10 mouse cellular contexts compared by ENCODE assay signal in genomic region chr7:28932421-28933041, GRCm38 (mm10). TPM values are rescaled to one million over a fixed set of nuclear protein-coding genes. Genes with fewer than 3 reads are reported as not detected.
DNase-seq lines count a peak whose midpoint lies in the region; ATAC-seq lines count a peak whose summit lies in the region.
"Had no signal": no experiment of that assay in that cellular context is flagged by ENCODE, and none has a peak within 500 bp of the region (broad histone marks: within the 10 kb centered on the region; RNA-seq: fewer than 3 reads in every experiment).

No protein-coding gene starts in this region.

- no peaks in the 10 kb centered on the region for H3K9me3 ChIP-seq in intestine, embryonic 15.5 days

- H3K4me1 ChIP-seq in intestine, embryonic 15.5 days (replicated peaks): peaks cover 60% of the 10 kb centered on the region

- peaks cover 2% of the 10 kb centered on the region; the same call in 1 of the 2 replicates for H3K36me3 ChIP-seq in intestine, embryonic 15.5 days

- peak; percentile 61 for DNase-seq in kidney, adult 18-20 months
- no peak for DNase-seq in kidney, postnatal 14 days
- DNase-seq in NIH3T3 (ENCODE audit: low read depth): peak; percentile 64
- no peak for DNase-seq in retina, embryonic 14.5 days (ENCODE audit: low spot score)
- DNase-seq in left cerebral cortex, postnatal 14 days (ENCODE audit: low spot score in 2 of 2): no peak

- intact Hi-C loops in left cerebral cortex, postnatal 14 days (cut with DNase I): no loop called here

- 59% methylated on average over 6 of the region's 6 CpGs for WGBS in intestine, embryonic 15.5 days

- H3K27ac ChIP-seq in intestine, embryonic 15.5 days: peak overlapping the region; percentile 81

- peak; percentile 21 for ATAC-seq in intestine, embryonic 15.5 days
- peak; percentile 84 for ATAC-seq in megakaryocyte, adult 5-6 weeks (ENCODE audit: poor library complexity, severe bottlenecking)
- ATAC-seq in CD4-positive, CD25-positive, alpha-beta regulatory T cell, adult 4 months: no peak
- ATAC-seq: inflammation-experienced regulatory T-cells, adult 6 months had no signal

- no peak overlapping the region for H3K9ac ChIP-seq in intestine, embryonic 15.5 days

- H3K27me3 ChIP-seq in intestine, embryonic 15.5 days (replicated peaks): no peaks in the 10 kb centered on the region

- H3K4me3 ChIP-seq in intestine, embryonic 15.5 days (replicated peaks): no peak overlapping the region
- H3K4me3 ChIP-seq: erythroblast, embryonic 14.5 days had no signal

- no peak overlapping the region; the same call in 1 of the 2 replicates for H3K4me2 ChIP-seq in intestine, embryonic 15.5 days (replicated peaks)

RNA-seq across cellular contexts. Expression of gene Actn4, which starts 29.6 kb away (rescaled TPM):
- polyA plus RNA-seq in intestine, embryonic 15.5 days (2015; fragmentation: Nextera tagmentation; extraction: Ambion mirVana): 340 and 361 TPM in 2 replicates
- total RNA-seq in megakaryocyte, adult 5-6 weeks (2015): 82.5 and 87.8 TPM in 2 replicates
- 44.7 and 55.1 TPM in 2 replicates for total RNA-seq in megakaryocyte, adult 5-6 weeks (2017)
- total RNA-seq in left cerebral cortex, postnatal 14 days (2021): 100 to 1,000 TPM; 177 to 205 TPM
- polyA plus RNA-seq in CD4-positive, CD25-positive, alpha-beta regulatory T cell, adult 4 months (2017; shearing (Covaris generic)): 100 to 1,000 TPM in 1 of 2 experiments, 10 to 100 TPM in 1; 82.6 to 106 TPM

RNA-seq across cellular contexts. Expression of gene Eif3k, which starts 49.1 kb away (rescaled TPM):
- 359 and 375 TPM in 2 replicates for polyA plus RNA-seq in intestine, embryonic 15.5 days (2015; fragmentation: Nextera tagmentation; extraction: Ambion mirVana)
- 216 and 241 TPM in 2 replicates for total RNA-seq in megakaryocyte, adult 5-6 weeks (2015)
- 340 and 348 TPM in 2 replicates for total RNA-seq in megakaryocyte, adult 5-6 weeks (2017)
- total RNA-seq in left cerebral cortex, postnatal 14 days (2021): 100 to 1,000 TPM; 163 to 174 TPM
- 100 to 1,000 TPM; 656 to 763 TPM for polyA plus RNA-seq in CD4-positive, CD25-positive, alpha-beta regulatory T cell, adult 4 months (2017; shearing (Covaris generic))

RNA-seq across cellular contexts. Expression of gene Map4k1, which starts 49.3 kb away (rescaled TPM):
- polyA plus RNA-seq in intestine, embryonic 15.5 days (2015; fragmentation: Nextera tagmentation; extraction: Ambion mirVana): 6.3 and 7.7 TPM in 2 replicates
- total RNA-seq in megakaryocyte, adult 5-6 weeks (2015): 53.8 and 54.4 TPM in 2 replicates
- total RNA-seq in megakaryocyte, adult 5-6 weeks (2017): 44.2 and 60.4 TPM in 2 replicates
- total RNA-seq in left cerebral cortex, postnatal 14 days (2021): 1 to 10 TPM; 2.0 to 3.7 TPM
- 100 to 1,000 TPM in 1 of 2 experiments, 10 to 100 TPM in 1; 93.7 to 171 TPM for polyA plus RNA-seq in CD4-positive, CD25-positive, alpha-beta regulatory T cell, adult 4 months (2017; shearing (Covaris generic))

RNA-seq across cellular contexts. Expression of gene Capn12, which starts 51.3 kb away (rescaled TPM):
- polyA plus RNA-seq in intestine, embryonic 15.5 days (2015; fragmentation: Nextera tagmentation; extraction: Ambion mirVana): 0.30 TPM in 2 replicates
- total RNA-seq in megakaryocyte, adult 5-6 weeks (2015): not detected in 2 replicates
- not detected in 2 replicates for total RNA-seq in megakaryocyte, adult 5-6 weeks (2017)
- total RNA-seq in left cerebral cortex, postnatal 14 days (2021): 1 to 10 TPM in 1 of 2 experiments, under 1 TPM in 1; 0.59 to 1.3 TPM
- polyA plus RNA-seq in CD4-positive, CD25-positive, alpha-beta regulatory T cell, adult 4 months (2017; shearing (Covaris generic)): not detected
- polyA plus RNA-seq: erythroblast, embryonic 14.5 days had no signal

Comparison
In these comparisons a context has a peak if more than half of its experiments do, and no peak if none do; other contexts are left out.
1. DNase-seq: peak in kidney, adult 18-20 months (single experiment) and NIH3T3 (single experiment); none in kidney, postnatal 14 days (single experiment), retina, embryonic 14.5 days (single experiment) and left cerebral cortex, postnatal 14 days (0 of 2).
2. RNA of gene Map4k1, which starts 49.3 kb away (total RNA-seq): 44.2 to 60.4 TPM in megakaryocyte, adult 5-6 weeks; 2.0 to 3.7 TPM in left cerebral cortex, postnatal 14 days; every median in the first group is over 4 times any median in the second.